Mouse (Mus musculus): Measurements from ENCODE around the gene Ccdc182.

The Ccdc182 gene

DNA sequence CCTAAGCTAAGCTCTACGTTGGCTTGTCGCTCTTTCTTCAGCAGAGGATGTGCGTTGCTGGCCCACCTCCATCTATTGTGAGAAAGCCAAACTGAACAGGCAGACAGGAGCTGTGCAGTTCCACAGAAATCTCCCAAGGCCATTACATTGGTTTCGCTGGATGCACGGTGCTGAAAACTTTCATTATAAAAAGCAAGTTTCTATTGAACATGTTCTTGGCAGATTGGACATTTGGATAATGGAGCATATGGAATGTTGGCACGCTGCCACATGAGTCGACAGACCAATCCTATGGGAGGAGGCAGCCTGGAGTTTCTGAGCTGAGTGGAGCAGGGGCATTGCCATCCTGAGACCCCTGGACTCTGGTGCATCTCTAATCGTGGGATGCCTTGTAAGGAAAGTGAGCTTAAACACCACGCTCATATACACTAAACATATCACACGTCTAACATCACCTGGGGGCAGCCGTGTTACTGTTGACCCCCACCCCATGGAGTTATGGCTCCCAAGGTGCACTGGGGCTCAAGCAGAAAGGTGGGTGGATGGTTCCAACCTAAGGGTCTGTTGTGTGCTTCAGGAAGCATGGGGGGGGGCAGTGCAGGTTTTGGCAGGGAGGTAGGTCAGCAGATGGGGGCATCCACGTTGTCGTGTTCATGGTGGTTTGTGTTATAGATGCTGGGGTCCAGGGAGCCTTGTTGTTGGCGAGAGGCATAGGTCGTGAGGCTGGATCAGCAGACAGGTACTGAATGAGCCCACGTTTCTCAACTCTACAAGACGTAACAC lies 35.1 kb downstream of the Ccdc182 start:
- DNase-seq (ENCODE audit: low spot score in 2 of 2), result no peak

GRCm38 (mm10) chr11:88330799-88331198 lies 36.9 kb downstream of the Ccdc182 start:
- DNase-seq (ENCODE audit: low spot score in 2 of 2), result peak in 1 of 2 experiments; percentile 48

DNA sequence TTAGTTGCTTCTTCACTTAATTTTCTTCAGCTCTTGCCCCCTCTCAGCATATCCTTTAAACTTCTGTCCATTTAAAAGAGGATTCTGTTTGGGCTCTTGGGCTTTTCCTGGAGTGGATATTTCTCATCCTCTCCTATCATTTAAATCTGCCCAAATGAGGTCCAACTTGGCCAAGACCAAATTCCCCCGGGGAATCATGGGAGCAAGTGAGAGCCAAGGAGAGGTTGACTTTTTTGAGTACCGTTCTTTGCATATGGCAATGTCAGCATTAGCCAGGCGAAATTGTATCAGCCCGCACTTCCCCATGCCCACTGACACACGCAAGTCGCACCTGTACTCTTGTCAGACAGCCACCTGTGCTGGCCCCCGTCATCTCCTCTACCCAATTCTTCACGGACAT lies 37.9 kb downstream of the Ccdc182 start:
- DNase-seq (ENCODE audit: low spot score in 2 of 2), result no peak

- no peak for DNase-seq (ENCODE audit: low spot score in 2 of 2)
Measured at GRCm38 (mm10) chr11:88332309-88332934, 38.6 kb downstream of the Ccdc182 start.

GRCm38 (mm10) chr11:88334893-88335292 lies 41.0 kb downstream of the Ccdc182 start:
- no peak for DNase-seq (ENCODE audit: low spot score in 2 of 2)

- DNase-seq (ENCODE audit: low spot score in 2 of 2), result no peak
Measured at GRCm38 (mm10) chr11:88337926-88338325, 44.1 kb downstream of the Ccdc182 start.

All from urinary bladder, postnatal 4 days (tissue).